Mouse (Mus musculus) CD4-positive helper T cell, adult 2 months (primary cell): ENCODE data around the gene Fam53b.

Experiments used
- DNase-seq: peaks from one replicate; pipeline ENCODE4 v3.0.0-alpha.2; 2012; ENCODE audit warnings: low read depth, missing footprints, low spot score

Gene Fam53b

DNA sequence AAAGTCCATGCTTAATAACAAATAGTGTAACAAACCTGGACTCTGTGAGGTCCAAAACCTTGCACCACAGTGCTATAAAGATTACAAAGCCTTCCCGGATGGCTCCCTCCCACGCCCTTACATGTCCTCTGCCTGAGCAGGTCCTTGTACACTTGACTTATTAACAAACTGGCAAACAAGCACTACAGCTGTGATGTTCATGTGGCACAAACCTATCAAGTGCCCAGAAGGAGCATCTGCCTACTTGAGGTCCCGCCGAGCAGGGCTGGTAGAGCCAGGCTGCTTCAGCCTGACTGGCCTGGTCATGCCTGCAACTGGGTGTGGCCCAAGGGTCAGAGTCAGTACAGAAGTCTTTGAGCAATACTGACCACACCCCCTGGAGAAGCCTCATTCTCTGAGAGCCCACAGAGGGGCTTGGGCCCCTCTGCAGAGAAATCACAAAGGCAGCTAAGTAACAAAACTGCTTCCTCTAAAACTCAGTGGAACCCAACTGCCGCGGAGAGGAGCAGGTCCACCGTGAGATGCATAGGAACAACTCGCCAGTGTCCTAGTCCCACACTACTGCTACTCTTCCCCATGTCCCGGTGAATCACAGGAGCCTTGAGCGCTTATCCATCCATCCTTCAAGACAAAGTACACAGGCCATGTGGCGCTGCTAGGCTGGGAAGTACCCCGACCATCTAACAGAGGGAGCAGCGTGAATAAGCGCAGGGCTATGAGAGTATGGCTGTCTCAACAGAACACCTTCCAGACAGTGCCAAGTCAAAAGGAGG is 23.1 kb downstream of the Fam53b start:
- DNase-seq, result no peak

GRCm38 (mm10) chr7:132788826-132789225 is 24.9 kb downstream of the Fam53b start:
- DNase-seq, result no peak

- DNase-seq, result no peak
These were observed 26.0 kb downstream of the Fam53b start for GRCm38 (mm10) chr7:132787496-132788190.

DNA sequence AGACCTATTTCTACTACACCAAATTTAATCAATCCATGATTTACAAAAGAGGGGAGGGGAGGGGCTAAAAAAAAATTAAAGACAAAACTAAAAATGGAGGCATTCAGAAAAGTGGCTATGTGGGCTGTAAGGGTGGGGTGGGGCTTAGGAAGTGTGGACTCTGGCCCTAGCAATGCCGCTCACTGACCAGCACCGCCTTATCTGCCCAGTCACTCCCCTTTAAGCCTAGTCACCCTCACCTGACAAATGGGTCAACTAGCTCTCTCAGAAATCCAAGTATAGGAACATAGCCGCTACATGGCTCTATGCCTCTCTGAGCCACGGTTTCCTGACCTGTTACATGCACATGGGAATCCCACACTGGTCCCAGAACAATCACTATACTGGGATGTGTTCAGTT is 26.7 kb downstream of the Fam53b start:
- no peak for DNase-seq

GRCm38 (mm10) chr7:132786522-132786921 is 27.2 kb downstream of the Fam53b start:
- no peak for DNase-seq

DNA sequence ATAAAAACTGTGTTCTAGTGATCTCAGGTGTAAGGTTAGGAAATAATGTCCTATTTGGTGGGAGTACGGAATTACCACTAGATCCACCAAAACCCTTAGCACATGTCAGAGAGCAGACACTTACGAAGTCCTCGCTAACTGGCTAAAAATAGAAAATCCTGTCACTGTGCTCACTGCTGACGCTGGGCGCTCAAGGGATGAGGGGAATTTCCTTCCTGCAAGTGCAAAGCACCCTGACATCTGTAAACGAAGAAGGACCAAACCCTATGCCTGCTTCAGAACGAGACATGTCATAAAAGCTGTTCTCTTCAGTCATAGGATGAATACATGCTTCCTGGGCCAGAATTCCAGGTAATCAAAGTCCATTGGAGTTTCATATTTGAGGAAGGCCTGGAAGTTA is 27.7 kb downstream of the Fam53b start:
- no peak for DNase-seq

DNA sequence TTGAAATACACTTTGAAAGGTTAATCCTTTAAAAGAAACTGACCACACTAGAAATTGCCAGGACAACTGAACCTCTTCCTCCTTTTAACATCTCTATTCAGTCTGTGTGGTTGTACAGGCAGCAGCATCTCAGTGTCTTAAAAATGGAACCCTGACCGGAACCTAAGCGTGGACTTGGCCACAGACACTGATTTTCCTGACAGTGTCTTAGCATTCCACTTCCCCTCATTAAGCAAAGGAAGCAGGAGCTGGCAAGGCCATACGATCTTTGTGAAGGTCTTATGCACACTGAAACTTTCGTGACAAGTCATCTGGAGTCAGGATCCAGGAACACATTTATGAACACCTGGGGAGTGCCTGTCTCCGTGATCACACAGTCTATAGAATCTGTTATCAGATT is 29.6 kb downstream of the Fam53b start:
- no peak for DNase-seq

GRCm38 (mm10) chr7:132781850-132782249 is 31.8 kb downstream of the Fam53b start:
- no peak for DNase-seq

DNA sequence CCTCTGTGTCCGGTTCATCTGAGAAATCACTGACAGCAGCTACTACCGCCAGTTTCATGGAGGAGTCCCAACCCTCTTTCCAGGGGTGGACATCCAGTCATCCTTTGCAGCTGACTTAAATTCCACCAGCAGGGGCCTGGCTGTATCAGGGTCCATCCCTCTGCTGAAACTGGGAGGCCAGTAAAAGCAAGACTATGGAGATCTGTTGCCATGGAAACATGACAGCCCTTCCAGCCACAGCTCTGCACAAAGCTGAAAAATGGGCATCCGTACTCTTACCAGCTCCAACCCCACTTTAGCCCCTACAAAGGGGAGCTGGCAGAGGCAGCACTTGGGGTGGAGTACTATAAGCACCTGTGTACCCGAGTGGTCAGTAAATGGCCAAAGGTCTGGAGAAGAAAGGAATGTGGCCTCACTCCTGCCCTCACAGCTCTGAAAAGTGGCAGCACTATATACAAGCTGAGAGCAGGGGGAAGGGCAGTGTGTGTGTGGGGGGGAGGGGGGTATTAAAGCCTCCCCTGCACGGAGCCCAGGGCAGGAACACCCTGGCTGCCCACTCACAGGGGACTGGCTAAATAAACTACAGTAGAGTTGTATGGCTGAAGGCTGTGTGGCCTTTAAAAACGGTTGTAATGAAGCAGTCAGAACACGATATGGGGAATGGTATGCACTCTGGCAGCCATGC is 32.4 kb downstream of the Fam53b start:
- no peak for DNase-seq

- no peak for DNase-seq
These were observed 33.1 kb downstream of the Fam53b start for GRCm38 (mm10) chr7:132780611-132781010.

- DNase-seq, result no peak
These were observed 35.1 kb downstream of the Fam53b start for GRCm38 (mm10) chr7:132778630-132779029.

GRCm38 (mm10) chr7:132777728-132778453 is 35.8 kb downstream of the Fam53b start:
- no peak for DNase-seq

GRCm38 (mm10) chr7:132777117-132777516 is 36.6 kb downstream of the Fam53b start:
- DNase-seq, result no peak

- no peak for DNase-seq
These were observed 37.2 kb downstream of the Fam53b start for GRCm38 (mm10) chr7:132776338-132777111.

- no peak for DNase-seq
These were observed 37.8 kb downstream of the Fam53b start for GRCm38 (mm10) chr7:132775922-132776321.

DNA sequence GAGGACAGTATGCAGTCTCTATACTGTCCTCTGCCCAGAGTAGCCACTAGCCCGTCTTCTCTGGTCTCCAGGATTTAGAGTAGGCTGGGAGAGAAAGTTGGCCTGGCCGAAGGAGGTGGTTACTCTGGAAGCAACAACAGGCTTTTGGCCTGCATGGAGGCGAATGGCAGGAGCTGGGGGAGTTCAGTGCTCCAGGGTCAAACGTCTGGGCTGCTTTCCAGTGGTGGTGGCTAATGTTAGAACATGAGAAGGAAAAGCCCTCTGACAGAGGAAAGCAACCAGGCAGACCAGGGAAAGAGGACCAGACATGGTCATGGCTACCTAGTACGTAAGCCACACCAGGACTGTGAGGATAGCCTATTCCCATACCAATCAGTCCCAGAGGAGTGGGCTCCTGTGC is 38.4 kb downstream of the Fam53b start:
- no peak for DNase-seq

- peak; percentile 79 for DNase-seq
These were observed 40.5 kb downstream of the Fam53b start for GRCm38 (mm10) chr7:132773011-132773705.

DNA sequence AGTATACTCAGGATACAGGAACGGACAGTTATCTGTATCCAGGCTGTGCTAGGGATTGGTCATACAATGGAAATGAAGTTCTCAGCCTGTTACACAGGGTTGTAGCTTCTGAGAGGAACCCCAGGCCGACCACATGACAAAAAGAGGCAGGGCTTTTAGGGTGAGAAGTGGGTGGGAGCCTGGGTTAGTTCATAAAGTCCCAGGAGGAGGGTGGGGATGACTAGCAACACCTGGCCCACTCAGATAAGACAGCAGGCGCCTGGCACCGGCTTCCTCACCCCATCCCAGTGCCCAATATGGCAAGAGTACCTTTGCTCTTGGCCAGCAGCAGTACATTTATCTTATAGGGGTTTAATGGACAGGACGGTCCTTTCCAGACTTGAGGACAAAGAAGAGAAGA is 41.2 kb downstream of the Fam53b start:
- peak; percentile 45 for DNase-seq

DNA sequence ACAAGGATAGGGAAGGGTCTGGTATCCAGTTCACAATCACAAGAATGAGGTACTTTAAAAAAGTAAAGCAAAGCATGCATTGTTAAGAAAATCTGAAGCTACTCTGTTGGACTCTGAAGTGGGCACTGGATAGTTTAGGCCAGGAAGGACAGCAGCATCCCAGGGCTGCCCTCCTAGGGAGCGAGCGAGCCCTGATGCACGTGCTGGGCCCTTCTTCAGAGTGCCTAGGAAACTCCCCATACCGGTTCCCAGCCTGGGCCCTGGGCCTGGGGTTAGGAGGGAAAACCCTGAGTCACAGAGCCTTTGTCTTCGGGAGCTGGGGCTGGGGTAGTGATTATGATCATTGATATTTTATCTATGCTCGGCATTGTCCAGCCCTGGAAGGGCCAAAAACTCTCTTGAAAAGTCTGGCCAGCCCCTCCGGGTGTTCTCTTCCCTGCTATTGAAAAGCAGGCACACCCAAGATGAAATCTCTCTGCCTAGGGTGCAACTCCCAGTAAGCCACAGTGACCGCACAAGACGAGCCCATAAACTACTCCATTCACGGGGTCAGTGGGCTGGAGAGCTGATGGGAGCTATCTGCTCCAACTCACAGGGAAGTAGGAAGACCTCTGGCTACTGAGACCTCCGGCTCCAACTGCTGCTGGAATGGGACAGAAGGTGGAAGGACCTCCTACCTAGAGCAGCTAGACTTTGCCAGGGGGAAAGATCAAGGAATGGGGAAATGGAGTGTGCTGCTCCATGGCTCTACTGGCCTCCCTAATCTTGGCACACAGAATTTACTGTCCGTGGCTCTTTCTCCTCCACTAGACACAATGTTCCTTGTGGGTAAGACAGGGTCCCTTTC is 45.0 kb downstream of the Fam53b start:
- no peak for DNase-seq

DNA sequence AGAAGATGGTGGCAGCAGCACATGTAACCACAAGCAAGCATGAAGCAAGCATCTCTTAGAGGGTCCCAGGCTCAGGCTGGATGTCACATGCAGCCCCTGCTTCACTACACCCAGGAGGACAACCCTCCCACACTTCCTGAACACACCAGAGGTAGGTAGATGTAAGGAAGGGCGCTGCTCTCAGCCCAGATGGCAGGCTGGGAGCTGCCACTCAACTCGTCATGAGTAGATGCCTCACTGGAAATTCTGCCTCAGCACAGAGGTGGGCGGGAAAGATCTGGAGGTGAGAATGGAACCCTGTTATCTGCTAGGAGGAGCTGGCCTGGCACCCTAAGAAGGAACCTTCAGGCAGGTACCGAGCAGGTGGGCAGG is 45.7 kb downstream of the Fam53b start:
- peak; percentile 75 for DNase-seq
